Mouse (Mus musculus) adrenal gland (tissue): ENCODE measurements at regions not wholly inside any gene's neighbourhood (a gene's known extent, or its start where the extent isn't known, plus 50 kb on each side); places are given as distances from the start of the nearest gene placed in this dataset.

Experiments used
- intact Hi-C: fragments of 180-260 bp; cut with DNase I; formaldehyde crosslinking; loops from one replicate; pipeline ENCODE4 v1.15.1; 2025

GRCm38 (mm10) chr15:25525337-25525736 lies 97.0 kb upstream of the Myo10 start:
- intact Hi-C loops = no loop called here

GRCm38 (mm10) chr15:25536451-25537334 lies 85.6 kb upstream of the Myo10 start:
- intact Hi-C loops = no loop called here

GRCm38 (mm10) chr15:25539344-25540176 lies 82.8 kb upstream of the Myo10 start:
- intact Hi-C loops = no loop called here

- intact Hi-C loops = no loop called here
Measured at GRCm38 (mm10) chr15:25542382-25542781, 79.9 kb upstream of the Myo10 start.

GRCm38 (mm10) chr15:25546185-25546584 lies 76.1 kb upstream of the Myo10 start:
- intact Hi-C loops = no loop called here

GRCm38 (mm10) chr15:25550269-25551054 lies 71.9 kb upstream of the Myo10 start:
- intact Hi-C loops = no loop called here

GRCm38 (mm10) chr15:25554945-25555344 lies 67.4 kb upstream of the Myo10 start:
- intact Hi-C loops = no loop called here

GRCm38 (mm10) chr15:25555852-25556251 lies 66.5 kb upstream of the Myo10 start:
- intact Hi-C loops = no loop called here

- intact Hi-C loops = no loop called here
Measured at GRCm38 (mm10) chr15:25557566-25557965, 64.8 kb upstream of the Myo10 start.

GRCm38 (mm10) chr15:25558240-25558639 lies 64.1 kb upstream of the Myo10 start:
- intact Hi-C loops = no loop called here

- intact Hi-C loops = no loop called here
Measured at GRCm38 (mm10) chr15:25563641-25564040, 58.7 kb upstream of the Myo10 start.

GRCm38 (mm10) chr15:25572495-25572894 lies 49.8 kb upstream of the Myo10 start:
- intact Hi-C loops = no loop called here
